Mouse (Mus musculus): ENCODE results near the gene Ctsa.

GRCm38 (mm10) chr2:164859640-164860432 lies 27.2 kb downstream of the Ctsa start:
- TF ChIP-seq CTCF (conservative IDR thresholded peaks at IDR 0.05 in 1 of 2, IDR thresholded peaks at IDR 0.05 in 1 of 2; ENCODE audit: low read depth in 2 of 2, low read length in 2 of 2) (no peak), ZNF384 (IDR thresholded peaks at IDR 0.05; ENCODE audit: low read depth, low read length) (no peak)
